Comparison of ENCODE assay signal across 11 mouse cellular contexts in genomic region chr17:50169946-50170427, GRCm38 (mm10). TPM values are rescaled to one million over a fixed set of nuclear protein-coding genes. Genes with fewer than 3 reads are reported as not detected.
A peak's percentile ranks its signal among the peaks of the same experiment; 100 is the strongest.
DNase-seq lines count a peak whose midpoint lies in the region; ATAC-seq lines count a peak whose summit lies in the region.
"Had no signal": no experiment of that assay in that cellular context is flagged by ENCODE, and none has a peak within 500 bp of the region (broad histone marks: within the 10 kb centered on the region; RNA-seq: fewer than 3 reads in every experiment).

No protein-coding gene starts in this region.

- H3K4me2 ChIP-seq in heart, embryonic 15.5 days: no peak overlapping the region

- H3K4me3 ChIP-seq in heart, embryonic 15.5 days: no peak overlapping the region
- H3K4me3 ChIP-seq: forebrain, embryonic 10.5 days had no signal

- ATAC-seq in heart, embryonic 15.5 days (replicated peaks; ENCODE audit: insufficient number of reproducible peaks, insufficient read depth, low FRiP score, low read depth): no peak

- peaks cover 35% of the 10 kb centered on the region for H3K36me3 ChIP-seq in heart, embryonic 15.5 days

- H3K9me3 ChIP-seq in heart, embryonic 15.5 days (replicated peaks): peaks cover 4% of the 10 kb centered on the region

- H3K4me1 ChIP-seq in heart, embryonic 15.5 days (replicated peaks): peaks cover 27% of the 10 kb centered on the region

- no peak overlapping the region for H3K9ac ChIP-seq in heart, embryonic 15.5 days

- DNase-seq in spleen, postnatal 36 days (ENCODE audit: low spot score in 2 of 2): peak; percentile 50 to 57
- no peak for DNase-seq in spleen, adult 18-20 months
- DNase-seq in kidney, postnatal 25 days: peak; percentile 81 to 84
- DNase-seq in MN1 (ENCODE audit: low spot score): no peak
- DNase-seq in yolk sac, embryonic 10.5 days (ENCODE audit: low spot score): no peak
- DNase-seq in ovary, adult 18-20 months (ENCODE audit: low spot score): no peak
- DNase-seq in urinary bladder, postnatal 25 days (ENCODE audit: low spot score): no peak
- DNase-seq: cerebellum, adult 18-20 months; thymus, adult 18-20 months had no signal

- peak overlapping the region; percentile 58 for H3K27ac ChIP-seq in heart, embryonic 15.5 days
- H3K27ac ChIP-seq: forebrain, embryonic 10.5 days had no signal

- no peaks in the 10 kb centered on the region for H3K27me3 ChIP-seq in heart, embryonic 15.5 days

- WGBS in heart, embryonic 15.5 days: 58% methylated on average over 7 of the region's 7 CpGs

RNA-seq across cellular contexts. Expression of gene Rftn1, which starts 20.5 kb away (rescaled TPM):
- polyA plus RNA-seq in heart, embryonic 15.5 days (2015; fragmentation: Nextera tagmentation; extraction: Ambion mirVana): 29.7 and 32.9 TPM in 2 replicates

Comparison
In these comparisons a context has a peak if more than half of its experiments do, and no peak if none do; other contexts are left out.
1. DNase-seq: peak in spleen, postnatal 36 days (2 of 2) and kidney, postnatal 25 days (2 of 2); none in spleen, adult 18-20 months (0 of 2), MN1 (single experiment), yolk sac, embryonic 10.5 days (single experiment), ovary, adult 18-20 months (single experiment) and urinary bladder, postnatal 25 days (single experiment).